Mouse (Mus musculus): Measurements from ENCODE around the gene Necap2. TPM values are rescaled to one million over a fixed set of nuclear protein-coding genes. Genes with fewer than 3 reads are reported as not detected.

Gene Necap2
- polyA plus RNA-seq, 1 experiment from 2014 or later = 54.7 TPM

DNA sequence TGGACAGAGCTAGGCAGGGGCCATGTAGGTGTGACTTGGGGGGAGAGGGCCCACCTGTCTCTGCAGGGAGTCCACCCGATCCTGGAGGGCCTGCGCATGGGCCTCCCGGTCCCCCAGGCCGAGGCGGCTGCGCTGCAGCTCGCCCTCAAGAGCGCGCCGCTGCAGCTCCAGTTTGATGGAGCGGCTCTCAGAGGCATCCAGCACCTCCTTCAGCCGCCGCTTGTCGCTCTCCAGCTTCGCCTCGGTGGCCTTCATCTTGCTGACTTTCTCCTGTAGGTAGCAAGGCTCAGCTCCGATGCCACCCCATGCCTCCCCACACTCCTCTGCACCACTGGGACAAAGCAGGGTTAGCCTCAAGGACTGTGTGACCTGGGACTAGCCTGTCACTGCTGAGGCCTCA is 57.9 kb downstream of the Necap2 start:
- 94% methylated on average over 17 of the region's 17 CpGs for WGBS
- Histone ChIP-seq H3K9me3 (no peaks in the 10 kb centered on the region), H3K4me3 (no peak overlapping the region), H3K36me3 (replicated peaks) (peaks cover 96% of the 10 kb centered on the region), H3K27me3 (ENCODE audit: poor library complexity, severe bottlenecking) (no peaks in the 10 kb centered on the region), H3K27ac (peak overlapping the region; percentile 90), H3K4me1 (peaks cover 46% of the 10 kb centered on the region)
- no peak for DNase-seq (ENCODE audit: extremely low spot score, low spot score)

GRCm38 (mm10) chr4:141017657-141018436 is 60.3 kb downstream of the Necap2 start:
- 87% methylated on average over 29 of the region's 29 CpGs for WGBS
- peaks cover 97% of the 10 kb centered on the region for H3K36me3 ChIP-seq (replicated peaks)
- no peaks in the 10 kb centered on the region for H3K9me3 ChIP-seq
- no peak overlapping the region for H3K4me3 ChIP-seq
- DNase-seq (ENCODE audit: extremely low spot score, low spot score) = no peak
- H3K27ac ChIP-seq = 0 out of 2 replicates have a peak overlapping the region, but pooled peaks have one; percentile 13
- peaks cover 48% of the 10 kb centered on the region for H3K4me1 ChIP-seq
- no peaks in the 10 kb centered on the region for H3K27me3 ChIP-seq (ENCODE audit: poor library complexity, severe bottlenecking)

Other genes starting within 250 kb of the Necap2 start
- gene Padi1, start 232.6 kb downstream of the Necap2 start, polyA plus RNA-seq (2016; fragmentation: Nextera tagmentation; extraction: Ambion mirVana) = 0.06 and 0.10 TPM in 2 replicates
- gene Padi2, start 172.0 kb downstream of the Necap2 start, polyA plus RNA-seq (2016; fragmentation: Nextera tagmentation; extraction: Ambion mirVana) = 0.30 and 0.66 TPM in 2 replicates
- 411 and 415 TPM in 2 replicates for gene Sdhb, start 117.2 kb downstream of the Necap2 start, polyA plus RNA-seq (2016; fragmentation: Nextera tagmentation; extraction: Ambion mirVana)
- 39.9 and 40.6 TPM in 2 replicates for gene Atp13a2, start 91.5 kb downstream of the Necap2 start, polyA plus RNA-seq (2016; fragmentation: Nextera tagmentation; extraction: Ambion mirVana)
- gene Mfap2, start 67.9 kb downstream of the Necap2 start, polyA plus RNA-seq (2016; fragmentation: Nextera tagmentation; extraction: Ambion mirVana) = 265 TPM in 2 replicates
- 10.0 and 10.9 TPM in 2 replicates for gene Crocc, start 17.8 kb downstream of the Necap2 start, polyA plus RNA-seq (2016; fragmentation: Nextera tagmentation; extraction: Ambion mirVana)
- 0.15 and 0.17 TPM in 2 replicates for gene Spata21, start 10.0 kb upstream of the Necap2 start, polyA plus RNA-seq (2016; fragmentation: Nextera tagmentation; extraction: Ambion mirVana)
- 38.2 and 45.2 TPM in 2 replicates for gene Szrd1, start 61.4 kb upstream of the Necap2 start, polyA plus RNA-seq (2016; fragmentation: Nextera tagmentation; extraction: Ambion mirVana)
- gene Fbxo42, start 69.6 kb upstream of the Necap2 start, polyA plus RNA-seq (2016; fragmentation: Nextera tagmentation; extraction: Ambion mirVana) = 27.0 and 29.6 TPM in 2 replicates
- gene Rsg1, start 135.6 kb upstream of the Necap2 start, polyA plus RNA-seq (2016; fragmentation: Nextera tagmentation; extraction: Ambion mirVana) = 7.3 and 7.8 TPM in 2 replicates
- 1.3 and 2.2 TPM in 2 replicates for gene Arhgef19, start 161.1 kb upstream of the Necap2 start, polyA plus RNA-seq (2016; fragmentation: Nextera tagmentation; extraction: Ambion mirVana)
- 3.3 and 3.7 TPM in 2 replicates for gene Epha2, start 222.9 kb upstream of the Necap2 start, polyA plus RNA-seq (2016; fragmentation: Nextera tagmentation; extraction: Ambion mirVana)

Data from forebrain, embryonic 10.5 days (tissue).